Mouse (Mus musculus): ENCODE results near the gene Clec16a. TPM values are rescaled to one million over a fixed set of nuclear protein-coding genes. Genes with fewer than 3 reads are reported as not detected.

The Clec16a gene
- polyA plus RNA-seq, 1 experiment from 2014 or later = 53.9 TPM

- Histone ChIP-seq H3K4me1 (no peaks in the 10 kb centered on the region), H3K36me3 (replicated peaks) (peaks cover 39% of the 10 kb centered on the region), H3K27ac (no peak overlapping the region), H3K9me3 (no peaks in the 10 kb centered on the region), H3K27me3 (no peaks in the 10 kb centered on the region), H3K4me2 (no peak overlapping the region), H3K4me3 (replicated peaks) (no peak overlapping the region), H3K9ac (no peak overlapping the region)
- no peak for ATAC-seq (ENCODE audit: low FRiP score)
- WGBS = 91% methylated on average over 5 of the region's 5 CpGs
Observed at GRCm38 (mm10) chr16:10569809-10570395, 24.8 kb downstream of the Clec16a start.

- 68% methylated on average over 1 of the region's 1 CpGs for WGBS
- no peaks in the 10 kb centered on the region for H3K4me1 ChIP-seq
- no peaks in the 10 kb centered on the region for H3K27me3 ChIP-seq
- H3K9me3 ChIP-seq = no peaks in the 10 kb centered on the region
- no peak overlapping the region for H3K4me2 ChIP-seq
- peaks cover 42% of the 10 kb centered on the region for H3K36me3 ChIP-seq (replicated peaks)
- ATAC-seq (ENCODE audit: low FRiP score) = no peak
- no peak overlapping the region for H3K27ac ChIP-seq
- H3K4me3 ChIP-seq (replicated peaks) = no peak overlapping the region
- no peak overlapping the region for H3K9ac ChIP-seq
Observed at GRCm38 (mm10) chr16:10570708-10571107, 25.6 kb downstream of the Clec16a start.

GRCm38 (mm10) chr16:10571820-10572219, 26.7 kb downstream of the Clec16a start:
- Histone ChIP-seq H3K27ac (no peak overlapping the region), H3K4me2 (no peak overlapping the region), H3K36me3 (replicated peaks) (peaks cover 49% of the 10 kb centered on the region), H3K9me3 (no peaks in the 10 kb centered on the region), H3K9ac (no peak overlapping the region), H3K4me1 (no peaks in the 10 kb centered on the region), H3K27me3 (no peaks in the 10 kb centered on the region), H3K4me3 (replicated peaks) (no peak overlapping the region)
- WGBS = 50% methylated on average over 2 of the region's 2 CpGs
- ATAC-seq (ENCODE audit: low FRiP score) = 0 out of 2 replicates have a peak, but pooled peaks have one; percentile 30

- Histone ChIP-seq H3K4me1 (no peaks in the 10 kb centered on the region), H3K4me2 (no peak overlapping the region), H3K27me3 (no peaks in the 10 kb centered on the region), H3K36me3 (replicated peaks) (peaks cover 65% of the 10 kb centered on the region), H3K9ac (no peak overlapping the region), H3K9me3 (no peaks in the 10 kb centered on the region), H3K27ac (no peak overlapping the region), H3K4me3 (replicated peaks) (no peak overlapping the region)
- WGBS = 79% methylated on average over 2 of the region's 2 CpGs
- no peak for ATAC-seq (ENCODE audit: low FRiP score)
Observed at GRCm38 (mm10) chr16:10574936-10575335, 29.8 kb downstream of the Clec16a start.

- ATAC-seq (ENCODE audit: low FRiP score) = no peak
- Histone ChIP-seq H3K4me2 (no peak overlapping the region), H3K4me3 (replicated peaks) (no peak overlapping the region), H3K9me3 (no peaks in the 10 kb centered on the region), H3K27me3 (no peaks in the 10 kb centered on the region), H3K36me3 (replicated peaks) (peaks cover 71% of the 10 kb centered on the region), H3K9ac (no peak overlapping the region), H3K4me1 (no peaks in the 10 kb centered on the region), H3K27ac (no peak overlapping the region)
- 88% methylated on average over 4 of the region's 4 CpGs for WGBS
Observed at GRCm38 (mm10) chr16:10575915-10576314, 30.8 kb downstream of the Clec16a start.

- H3K9ac ChIP-seq = no peak overlapping the region
- no peak overlapping the region for H3K27ac ChIP-seq
- no peaks in the 10 kb centered on the region for H3K4me1 ChIP-seq
- no peak overlapping the region for H3K4me2 ChIP-seq
- ATAC-seq (ENCODE audit: low FRiP score) = no peak
- no peak overlapping the region for H3K4me3 ChIP-seq (replicated peaks)
- WGBS = 73% methylated on average over 5 of the region's 5 CpGs
- no peaks in the 10 kb centered on the region for H3K27me3 ChIP-seq
- no peaks in the 10 kb centered on the region for H3K9me3 ChIP-seq
- peaks cover 82% of the 10 kb centered on the region for H3K36me3 ChIP-seq (replicated peaks)
Observed at GRCm38 (mm10) chr16:10577548-10577947, 32.4 kb downstream of the Clec16a start.

- H3K36me3 ChIP-seq (replicated peaks) = peaks cover 78% of the 10 kb centered on the region
- H3K27ac ChIP-seq = no peak overlapping the region
- no peaks in the 10 kb centered on the region for H3K4me1 ChIP-seq
- no peaks in the 10 kb centered on the region for H3K27me3 ChIP-seq
- no peak for ATAC-seq (ENCODE audit: low FRiP score)
- no peak overlapping the region for H3K4me2 ChIP-seq
- no peak overlapping the region for H3K9ac ChIP-seq
- H3K9me3 ChIP-seq = no peaks in the 10 kb centered on the region
- 77% methylated on average over 1 of the region's 1 CpGs for WGBS
- H3K4me3 ChIP-seq (replicated peaks) = no peak overlapping the region
Observed at GRCm38 (mm10) chr16:10578376-10578775, 33.2 kb downstream of the Clec16a start.

- no peak for ATAC-seq (ENCODE audit: low FRiP score)
- WGBS = 87% methylated on average over 2 of the region's 2 CpGs
- H3K27ac ChIP-seq = no peak overlapping the region
- H3K9me3 ChIP-seq = no peaks in the 10 kb centered on the region
- H3K4me1 ChIP-seq = no peaks in the 10 kb centered on the region
- no peaks in the 10 kb centered on the region for H3K27me3 ChIP-seq
- no peak overlapping the region for H3K4me3 ChIP-seq (replicated peaks)
- no peak overlapping the region for H3K4me2 ChIP-seq
- no peak overlapping the region for H3K9ac ChIP-seq
- H3K36me3 ChIP-seq (replicated peaks) = peaks cover 72% of the 10 kb centered on the region
Observed at GRCm38 (mm10) chr16:10581234-10581898, 36.2 kb downstream of the Clec16a start.

DNA sequence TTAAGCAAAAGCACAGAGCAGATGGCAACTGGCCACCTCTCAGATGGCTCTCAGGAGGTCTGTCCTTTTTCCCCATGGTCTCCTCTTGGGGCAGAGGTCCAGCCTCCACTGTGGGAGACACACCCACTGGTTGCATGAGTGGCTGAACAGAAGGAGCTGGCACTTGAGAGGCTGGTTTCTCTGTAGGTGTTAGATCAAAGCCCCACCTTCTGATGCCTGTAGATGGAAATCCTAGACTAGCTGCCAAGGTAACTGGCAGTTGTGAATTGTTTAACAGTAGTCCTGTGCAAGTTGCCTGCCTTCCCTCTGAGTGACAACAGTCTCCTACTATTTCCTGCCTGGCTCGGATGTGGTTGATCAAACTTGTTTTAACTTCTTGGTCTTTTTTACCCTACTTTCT, 40.0 kb downstream of the Clec16a start:
- Histone ChIP-seq H3K4me2 (no peak overlapping the region), H3K4me3 (replicated peaks) (no peak overlapping the region), H3K9me3 (no peaks in the 10 kb centered on the region), H3K9ac (no peak overlapping the region), H3K4me1 (no peaks in the 10 kb centered on the region), H3K27me3 (no peaks in the 10 kb centered on the region), H3K36me3 (replicated peaks) (peaks cover 46% of the 10 kb centered on the region), H3K27ac (no peak overlapping the region)
- no peak for ATAC-seq (ENCODE audit: low FRiP score)
- WGBS = 88% methylated on average over 1 of the region's 1 CpGs

- no peak overlapping the region for H3K27ac ChIP-seq
- no peak overlapping the region for H3K4me3 ChIP-seq (replicated peaks)
- WGBS = over 99% methylated on average over 3 of the region's 3 CpGs
- no peak overlapping the region for H3K4me2 ChIP-seq
- H3K27me3 ChIP-seq = no peaks in the 10 kb centered on the region
- H3K9me3 ChIP-seq = no peaks in the 10 kb centered on the region
- no peaks in the 10 kb centered on the region for H3K4me1 ChIP-seq
- ATAC-seq (ENCODE audit: low FRiP score) = no peak
- peaks cover 36% of the 10 kb centered on the region for H3K36me3 ChIP-seq (replicated peaks)
- no peak overlapping the region for H3K9ac ChIP-seq
Observed at GRCm38 (mm10) chr16:10586546-10586945, 41.4 kb downstream of the Clec16a start.

DNA sequence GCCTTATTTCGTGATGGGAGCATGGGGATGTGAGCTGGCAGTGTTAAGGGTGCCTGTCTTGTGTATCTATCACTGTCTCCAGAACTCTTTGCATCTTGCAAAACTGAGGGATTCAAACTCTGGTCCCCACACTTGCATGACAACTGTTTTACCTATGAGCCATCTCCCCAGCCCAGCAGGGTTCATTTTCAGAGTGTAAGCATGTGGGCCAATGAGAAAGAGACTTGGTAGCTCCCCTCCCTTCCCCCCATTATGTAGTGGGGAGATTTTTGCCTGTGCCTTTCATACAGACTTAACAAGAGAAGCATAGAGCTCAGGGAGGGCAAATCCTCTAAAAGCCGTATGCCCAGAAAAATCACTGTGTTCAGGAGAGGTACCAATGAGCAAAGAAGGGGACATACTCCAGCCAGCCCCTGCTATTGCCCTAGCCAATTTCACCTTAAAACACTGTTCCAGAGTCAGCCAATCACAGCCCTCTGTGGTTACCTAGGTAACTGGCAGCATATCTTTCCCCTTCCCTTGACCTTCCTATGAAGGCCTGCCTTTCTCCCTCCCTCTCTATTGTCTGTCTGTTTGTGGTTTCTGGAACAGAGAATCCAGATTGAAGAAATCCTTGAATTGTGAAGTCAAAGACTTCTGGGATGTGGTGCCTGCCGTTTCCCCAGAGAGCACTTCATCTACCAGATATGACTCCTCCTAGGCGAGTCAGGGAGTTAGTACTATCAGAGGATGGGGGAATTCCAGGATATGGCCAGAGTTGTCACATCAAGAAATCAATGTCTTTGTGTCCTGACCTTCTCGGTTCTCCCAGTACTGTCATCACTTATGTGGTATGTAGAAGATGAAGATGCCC, 55.0 kb downstream of the Clec16a start:
- no peak overlapping the region for H3K4me2 ChIP-seq
- no peak overlapping the region for H3K4me3 ChIP-seq (replicated peaks)
- peaks cover 10% of the 10 kb centered on the region; the same call in 1 of the 2 replicates for H3K4me1 ChIP-seq
- H3K9me3 ChIP-seq = no peaks in the 10 kb centered on the region
- H3K36me3 ChIP-seq (replicated peaks) = peaks cover 30% of the 10 kb centered on the region
- peak; percentile 65 for ATAC-seq (ENCODE audit: low FRiP score)
- peak overlapping the region; percentile 61 for H3K27ac ChIP-seq
- no peak overlapping the region for H3K9ac ChIP-seq
- no peaks in the 10 kb centered on the region for H3K27me3 ChIP-seq
- 69% methylated on average over 5 of the region's 5 CpGs for WGBS

DNA sequence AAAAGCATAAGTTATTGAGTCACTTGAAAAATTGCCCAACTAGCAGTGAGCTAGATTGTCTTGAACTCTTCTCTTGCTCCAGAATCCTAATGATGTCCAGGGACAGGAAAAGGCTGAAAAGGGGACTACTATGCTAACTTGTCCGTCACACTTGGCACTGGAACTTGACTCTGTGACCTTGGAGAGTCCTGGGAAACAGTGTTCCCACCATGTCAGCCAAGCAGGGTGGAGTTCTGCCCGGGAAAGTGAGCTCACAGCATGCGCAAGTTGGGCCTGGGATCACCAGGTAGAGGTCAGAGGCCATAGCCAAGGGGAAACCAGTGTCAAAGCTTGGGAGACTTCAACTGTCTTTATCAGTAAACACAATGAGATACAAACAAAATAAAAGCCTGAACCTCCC, 62.7 kb downstream of the Clec16a start:
- Histone ChIP-seq H3K4me3 (replicated peaks) (no peak overlapping the region), H3K27me3 (no peaks in the 10 kb centered on the region), H3K4me1 (no peaks in the 10 kb centered on the region), H3K9ac (no peak overlapping the region), H3K27ac (no peak overlapping the region), H3K9me3 (no peaks in the 10 kb centered on the region), H3K36me3 (replicated peaks) (peaks cover 6% of the 10 kb centered on the region; the same call in 1 of the 2 replicates), H3K4me2 (no peak overlapping the region)
- ATAC-seq (ENCODE audit: low FRiP score) = no peak
- WGBS = 95% methylated on average over 3 of the region's 3 CpGs
